Mouse (Mus musculus) hindbrain, embryonic 16.5 days (tissue): ENCODE measurements at regions not wholly inside any gene's neighbourhood (a gene's known extent, or its start where the extent isn't known, plus 50 kb on each side); places are given as distances from the start of the nearest gene placed in this dataset.
A peak's percentile ranks its signal among the peaks of the same experiment; 100 is the strongest.

Experiments
- ATAC-seq: fragments of 200-750 bp; cut with Nextera tagmentation; 2 replicates; pipeline ENCODE4 v1.8.0; 2017; ENCODE audit warnings: moderate TSS enrichment, moderate library complexity
- H3K27ac ChIP-seq: fragments of 300-500 bp; sonication (generic); 2 replicates; pipeline ENCODE4 v1.5.1; 2014; ENCODE audit warnings: low read depth, mild to moderate bottlenecking, control low read depth, low read length, moderate library complexity
- H3K27me3 ChIP-seq: fragments of 300-500 bp; sonication (generic); replicated peaks from 2 replicates; pipeline ENCODE4 v1.6.1; 2014; ENCODE audit warnings: low read length; ENCODE audit not compliant: control insufficient read depth, insufficient read depth
- H3K36me3 ChIP-seq: fragments of 300-500 bp; sonication (generic); 2 replicates; pipeline ENCODE4 v1.6.1; 2014; ENCODE audit warnings: mild to moderate bottlenecking, low read length, moderate library complexity, mixed read lengths; ENCODE audit not compliant: control insufficient read depth, insufficient read depth
- H3K4me1 ChIP-seq: fragments of 300-500 bp; sonication (generic); 2 replicates; pipeline ENCODE4 v1.6.1; 2014; ENCODE audit warnings: low read depth, low read length; ENCODE audit not compliant: control insufficient read depth, insufficient read depth
- H3K4me2 ChIP-seq: fragments of 300-500 bp; sonication (generic); 2 replicates; pipeline ENCODE4 v1.6.1; 2014; ENCODE audit warnings: mild to moderate bottlenecking, low read length, control low read depth, moderate library complexity
- H3K4me3 ChIP-seq: fragments of 300-500 bp; sonication (generic); 2 replicates; pipeline ENCODE4 v1.5.1; 2014; ENCODE audit warnings: mild to moderate bottlenecking, low read length, control low read depth, moderate library complexity
- H3K9ac ChIP-seq: fragments of 300-500 bp; sonication (generic); 2 replicates; pipeline ENCODE4 v1.6.1; 2014; ENCODE audit warnings: low read depth, mild to moderate bottlenecking, control low read depth, low read length, moderate library complexity
- H3K9me3 ChIP-seq: fragments of 300-500 bp; sonication (generic); 2 replicates; pipeline ENCODE4 v1.6.1; 2014; ENCODE audit warnings: mild to moderate bottlenecking, low read length, moderate library complexity; ENCODE audit not compliant: control insufficient read depth
- WGBS: fragments of 180-500 bp; shearing (Covaris S2); extraction: QIAGEN DNeasy Blood & Tissue Kit; methylation state at CpG from one replicate; pipeline ENCODE4 v1.1.7; 2014; 5-methylcytosine and 5-hydroxymethylcytosine counted together

GRCm38 (mm10) chr11:19203968-19204367 is 185.2 kb upstream of the Meis1 start:
- H3K4me1 ChIP-seq, result peaks cover 8% of the 10 kb centered on the region
- no peak overlapping the region for H3K4me3 ChIP-seq
- ATAC-seq, result peak; percentile 79
- peak overlapping the region; percentile 20; the same call in 1 of the 2 replicates for H3K4me2 ChIP-seq
- no peaks in the 10 kb centered on the region for H3K27me3 ChIP-seq
- H3K36me3 ChIP-seq, result no peaks in the 10 kb centered on the region
- no peaks in the 10 kb centered on the region for H3K9me3 ChIP-seq
- WGBS, result 29% methylated on average over 5 of the region's 5 CpGs
- H3K9ac ChIP-seq, result no peak overlapping the region
- 0 out of 2 replicates have a peak overlapping the region, but pooled peaks have one; percentile 32 for H3K27ac ChIP-seq

- Histone ChIP-seq H3K4me1 (peaks cover 8% of the 10 kb centered on the region), H3K4me3 (no peak overlapping the region), H3K9me3 (no peaks in the 10 kb centered on the region), H3K4me2 (peak overlapping the region; percentile 20), H3K27me3 (no peaks in the 10 kb centered on the region), H3K27ac (peak overlapping the region; percentile 66), H3K9ac (no peak overlapping the region), H3K36me3 (no peaks in the 10 kb centered on the region)
- 18% methylated on average over 7 of the region's 7 CpGs for WGBS
- ATAC-seq, result peak; percentile 80
These were observed 185.7 kb upstream of the Meis1 start for GRCm38 (mm10) chr11:19204521-19204920.

GRCm38 (mm10) chr11:19205174-19205573 is 186.4 kb upstream of the Meis1 start:
- Histone ChIP-seq H3K27me3 (no peaks in the 10 kb centered on the region), H3K9me3 (no peaks in the 10 kb centered on the region), H3K9ac (no peak overlapping the region), H3K36me3 (no peaks in the 10 kb centered on the region), H3K4me2 (no peak overlapping the region; the same call in 1 of the 2 replicates), H3K27ac (peak overlapping the region; percentile 66; the same call in 1 of the 2 replicates), H3K4me3 (no peak overlapping the region), H3K4me1 (peaks cover 8% of the 10 kb centered on the region)
- ATAC-seq, result no peak

GRCm38 (mm10) chr11:19219476-19219875 is 200.7 kb upstream of the Meis1 start:
- H3K4me2 ChIP-seq, result no peak overlapping the region
- no peak for ATAC-seq
- WGBS, result 73% methylated on average over 3 of the region's 3 CpGs

GRCm38 (mm10) chr11:19221442-19221841 is 202.7 kb upstream of the Meis1 start:
- WGBS, result 80% methylated on average over 1 of the region's 1 CpGs
- ATAC-seq, result no peak
- H3K27ac ChIP-seq, result no peak overlapping the region
- H3K4me3 ChIP-seq, result no peak overlapping the region
- H3K27me3 ChIP-seq, result no peaks in the 10 kb centered on the region
- no peak overlapping the region for H3K4me2 ChIP-seq
- H3K9ac ChIP-seq, result no peak overlapping the region
- H3K4me1 ChIP-seq, result no peaks in the 10 kb centered on the region
- no peaks in the 10 kb centered on the region for H3K9me3 ChIP-seq
- H3K36me3 ChIP-seq, result no peaks in the 10 kb centered on the region

More at GRCm38 (mm10) chr11:19219476-19219875, 200.7 kb upstream of the Meis1 start:
- Histone ChIP-seq H3K27ac (no peak overlapping the region), H3K4me1 (no peaks in the 10 kb centered on the region), H3K9me3 (no peaks in the 10 kb centered on the region), H3K4me3 (no peak overlapping the region), H3K27me3 (no peaks in the 10 kb centered on the region), H3K9ac (no peak overlapping the region), H3K36me3 (no peaks in the 10 kb centered on the region)

GRCm38 (mm10) chr11:19226756-19227155 is 208.0 kb upstream of the Meis1 start:
- Histone ChIP-seq H3K4me1 (no peaks in the 10 kb centered on the region), H3K4me2 (no peak overlapping the region), H3K4me3 (no peak overlapping the region), H3K27ac (no peak overlapping the region), H3K27me3 (no peaks in the 10 kb centered on the region), H3K9me3 (no peaks in the 10 kb centered on the region), H3K36me3 (no peaks in the 10 kb centered on the region), H3K9ac (no peak overlapping the region)
- WGBS, result 86% methylated on average over 2 of the region's 2 CpGs
- ATAC-seq, result no peak

- no peak for ATAC-seq
- no peak overlapping the region for H3K27ac ChIP-seq
- no peaks in the 10 kb centered on the region for H3K36me3 ChIP-seq
- no peaks in the 10 kb centered on the region for H3K9me3 ChIP-seq
- H3K4me1 ChIP-seq, result no peaks in the 10 kb centered on the region
- H3K9ac ChIP-seq, result no peak overlapping the region
- WGBS, result 80% methylated on average over 4 of the region's 4 CpGs
- H3K4me2 ChIP-seq, result no peak overlapping the region
- H3K27me3 ChIP-seq, result no peaks in the 10 kb centered on the region
- H3K4me3 ChIP-seq, result no peak overlapping the region
These were observed 208.9 kb upstream of the Meis1 start for GRCm38 (mm10) chr11:19227716-19228115.

GRCm38 (mm10) chr11:19246390-19247114 is 227.8 kb upstream of the Meis1 start:
- Histone ChIP-seq H3K27me3 (no peaks in the 10 kb centered on the region), H3K4me3 (no peak overlapping the region), H3K9me3 (no peaks in the 10 kb centered on the region), H3K27ac (no peak overlapping the region), H3K4me1 (no peaks in the 10 kb centered on the region), H3K36me3 (no peaks in the 10 kb centered on the region), H3K4me2 (no peak overlapping the region), H3K9ac (no peak overlapping the region)
- ATAC-seq, result no peak
- WGBS, result 90% methylated on average over 11 of the region's 11 CpGs

GRCm38 (mm10) chr11:19253605-19254004 is 234.8 kb upstream of the Meis1 start:
- WGBS, result 73% methylated on average over 5 of the region's 5 CpGs
- Histone ChIP-seq H3K27ac (no peak overlapping the region), H3K4me1 (no peaks in the 10 kb centered on the region), H3K27me3 (no peaks in the 10 kb centered on the region), H3K9ac (no peak overlapping the region), H3K36me3 (no peaks in the 10 kb centered on the region), H3K4me3 (no peak overlapping the region), H3K9me3 (no peaks in the 10 kb centered on the region), H3K4me2 (no peak overlapping the region)
- no peak for ATAC-seq
